Mouse (Mus musculus) liver, postnatal 0 days (tissue): ENCODE data around the gene Wdr82. TPM values are rescaled to one million over a fixed set of nuclear protein-coding genes. Genes with fewer than 3 reads are reported as not detected.

Source experiments
- ATAC-seq: fragments of 200-750 bp; cut with Nextera tagmentation; 2 replicates; pipeline ENCODE4 v1.8.0; 2017; ENCODE audit warnings: mild to moderate bottlenecking, moderate library complexity
- DNase-seq: peaks from one replicate; pipeline ENCODE4 v3.0.0-alpha.2; 2016
- H3K27ac ChIP-seq: fragments of 300-500 bp; sonication (generic); 2 replicates; pipeline ENCODE4 v1.5.1; 2014; ENCODE audit warnings: antibody characterized with exemption, moderate library complexity, mild to moderate bottlenecking, low read depth
- H3K27me3 ChIP-seq: fragments of 300-500 bp; sonication (generic); 2 replicates; pipeline ENCODE4 v1.6.1; 2014; ENCODE audit warnings: low read length, control low read depth, mixed read lengths; ENCODE audit not compliant: insufficient read depth
- H3K36me3 ChIP-seq: fragments of 300-500 bp; sonication (generic); replicated peaks from 2 replicates; pipeline ENCODE4 v1.6.1; 2014; ENCODE audit warnings: mild to moderate bottlenecking, control low read depth, low read length, moderate library complexity, mixed read lengths; ENCODE audit not compliant: insufficient read depth
- H3K4me1 ChIP-seq: fragments of 300-500 bp; sonication (generic); 2 replicates; pipeline ENCODE4 v1.6.1; 2014; ENCODE audit warnings: antibody characterized with exemption, mild to moderate bottlenecking, control low read depth; ENCODE audit not compliant: insufficient read depth
- H3K4me2 ChIP-seq: fragments of 300-500 bp; sonication (generic); 2 replicates; pipeline ENCODE4 v1.6.1; 2014; ENCODE audit warnings: low read depth, mild to moderate bottlenecking, low read length, moderate library complexity, mixed read lengths
- H3K4me3 ChIP-seq: fragments of 300-500 bp; sonication (generic); 2 replicates; pipeline ENCODE4 v1.5.1; 2014; ENCODE audit warnings: low read depth, low read length
- H3K9ac ChIP-seq: fragments of 300-500 bp; sonication (generic); replicated peaks from 2 replicates; pipeline ENCODE4 v1.6.1; 2014; ENCODE audit warnings: mild to moderate bottlenecking, moderate library complexity
- H3K9me3 ChIP-seq: fragments of 300-500 bp; sonication (generic); 2 replicates; pipeline ENCODE4 v1.6.1; 2016; ENCODE audit warnings: mild to moderate bottlenecking, control low read depth, low read length, mixed read lengths
- CTCF ChIP-seq: sonication (generic); IDR thresholded peaks from 2 replicates; pipeline ENCODE4 v1.5.1; 2016; ENCODE audit warnings: antibody characterized with exemption, low read depth
- EP300 ChIP-seq: IDR thresholded peaks from 2 replicates; pipeline ENCODE4 v1.6.1; 2016; ENCODE audit warnings: antibody characterized with exemption, low read depth, mild to moderate bottlenecking
- WGBS: fragments of 180-500 bp; shearing (Covaris S2); extraction: QIAGEN DNeasy Blood & Tissue Kit; methylation state at CpG from one replicate; pipeline ENCODE4 v1.1.7; 2014; ENCODE audit not compliant: insufficient replicate concordance; 5-methylcytosine and 5-hydroxymethylcytosine counted together
- polyA plus RNA-seq: library from polyadenylated mRNA; unstranded; fragments of >200 nt; fragmentation: Nextera tagmentation; extraction: Ambion mirVana; gene quantifications from 2 replicates; pipeline ENCODE4 v1.2.1, GENCODE M21; 2015

Wdr82 gene
- polyA plus RNA-seq, 1 experiment from 2014 or later, result 5.7 TPM

DNA sequence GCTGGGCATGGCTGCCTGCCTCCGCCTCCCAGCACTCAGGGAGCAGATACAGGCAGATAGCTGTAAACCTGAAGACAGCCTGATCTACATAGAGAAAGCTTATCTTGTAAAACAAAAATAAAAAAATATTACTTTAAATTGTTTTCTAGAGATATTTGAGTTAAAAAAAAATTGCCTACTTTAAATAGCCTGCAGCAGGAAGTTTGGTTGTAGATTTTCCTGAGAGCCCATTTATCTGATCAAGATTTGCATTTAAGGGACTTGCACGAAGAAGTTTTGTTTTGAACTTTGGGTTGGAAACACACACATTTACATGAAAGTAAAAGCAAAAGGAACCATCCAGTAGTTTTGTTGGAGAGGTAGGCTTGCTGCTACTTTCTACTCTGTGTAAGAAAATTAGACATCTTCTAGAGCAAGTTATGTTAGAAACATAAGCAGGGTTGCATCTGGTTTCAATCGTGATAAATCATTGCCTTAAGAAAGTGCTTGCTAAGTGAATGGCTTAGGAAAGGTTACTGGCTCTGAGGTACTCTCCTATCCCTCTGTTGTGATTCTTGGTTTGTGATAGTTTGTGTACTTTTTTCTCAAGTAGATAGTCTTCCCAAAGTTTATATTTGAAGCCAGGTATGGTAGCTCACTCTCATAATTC is 4.9 kb downstream of the Wdr82 start:
- no peak for ATAC-seq
- H3K4me1 ChIP-seq, result peaks cover 29% of the 10 kb centered on the region
- 53% methylated on average over 3 of the region's 3 CpGs for WGBS
- no peaks in the 10 kb centered on the region for H3K9me3 ChIP-seq
- no peak for DNase-seq
- H3K4me2 ChIP-seq, result no peak overlapping the region
- H3K9ac ChIP-seq, result no peak overlapping the region; the same call in 1 of the 2 replicates
- no peak for TF ChIP-seq EP300
- no peak for TF ChIP-seq CTCF
- no peak overlapping the region for H3K4me3 ChIP-seq
- H3K36me3 ChIP-seq, result peaks cover 51% of the 10 kb centered on the region
- H3K27me3 ChIP-seq, result no peaks in the 10 kb centered on the region
- no peak overlapping the region for H3K27ac ChIP-seq

DNA sequence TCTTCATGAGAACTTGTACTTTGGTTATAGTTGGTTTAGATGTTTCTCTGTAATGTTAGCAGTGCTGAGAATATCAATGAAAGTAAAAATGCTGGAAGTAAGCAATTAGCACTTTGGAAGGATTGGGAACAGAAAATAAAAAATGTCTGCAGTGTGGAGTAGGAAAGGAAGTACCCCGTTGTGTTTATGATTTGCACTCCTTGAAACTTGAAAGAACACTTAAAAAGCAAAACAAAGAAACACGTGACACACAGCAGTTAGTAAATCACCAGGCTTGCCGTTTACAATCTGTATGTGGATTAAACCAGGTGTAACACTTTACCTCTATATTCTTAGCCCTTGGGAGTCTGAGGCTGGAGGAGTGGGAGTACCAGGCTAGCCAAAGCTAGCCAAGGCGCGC is 6.0 kb downstream of the Wdr82 start:
- Histone ChIP-seq H3K27me3 (no peaks in the 10 kb centered on the region), H3K4me1 (peaks cover 29% of the 10 kb centered on the region), H3K4me2 (no peak overlapping the region), H3K9me3 (no peaks in the 10 kb centered on the region), H3K4me3 (no peak overlapping the region), H3K9ac (no peak overlapping the region), H3K27ac (no peak overlapping the region), H3K36me3 (peaks cover 62% of the 10 kb centered on the region)
- TF ChIP-seq CTCF (no peak), EP300 (no peak)
- 84% methylated on average over 5 of the region's 5 CpGs for WGBS
- DNase-seq, result no peak
- ATAC-seq, result no peak

DNA sequence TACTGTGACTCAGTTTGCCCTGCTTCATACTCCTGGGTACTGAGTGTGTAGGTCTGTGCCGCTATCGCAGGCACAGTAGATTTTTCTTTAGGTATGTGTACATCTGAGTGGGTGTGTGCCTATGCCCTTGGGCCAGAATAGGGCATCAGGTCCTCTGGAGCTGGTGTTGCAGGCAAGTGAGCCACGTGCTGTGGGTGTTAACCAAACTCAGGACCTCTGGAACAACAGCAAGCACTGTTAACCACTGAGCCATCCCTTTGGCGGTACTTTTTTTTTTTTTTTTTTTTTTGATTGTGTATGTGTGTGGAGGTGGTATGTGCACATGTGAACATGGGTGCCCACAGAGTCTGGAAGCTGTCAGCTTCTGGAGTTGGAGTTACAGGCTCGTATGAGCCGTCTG is 7.1 kb downstream of the Wdr82 start:
- Histone ChIP-seq H3K4me1 (peaks cover 25% of the 10 kb centered on the region), H3K36me3 (peaks cover 72% of the 10 kb centered on the region), H3K9me3 (no peaks in the 10 kb centered on the region), H3K27me3 (no peaks in the 10 kb centered on the region), H3K4me2 (no peak overlapping the region), H3K27ac (no peak overlapping the region), H3K9ac (no peak overlapping the region), H3K4me3 (no peak overlapping the region)
- DNase-seq, result no peak
- no peak for ATAC-seq
- TF ChIP-seq EP300 (no peak), CTCF (no peak)
- 85% methylated on average over 6 of the region's 6 CpGs for WGBS

DNA sequence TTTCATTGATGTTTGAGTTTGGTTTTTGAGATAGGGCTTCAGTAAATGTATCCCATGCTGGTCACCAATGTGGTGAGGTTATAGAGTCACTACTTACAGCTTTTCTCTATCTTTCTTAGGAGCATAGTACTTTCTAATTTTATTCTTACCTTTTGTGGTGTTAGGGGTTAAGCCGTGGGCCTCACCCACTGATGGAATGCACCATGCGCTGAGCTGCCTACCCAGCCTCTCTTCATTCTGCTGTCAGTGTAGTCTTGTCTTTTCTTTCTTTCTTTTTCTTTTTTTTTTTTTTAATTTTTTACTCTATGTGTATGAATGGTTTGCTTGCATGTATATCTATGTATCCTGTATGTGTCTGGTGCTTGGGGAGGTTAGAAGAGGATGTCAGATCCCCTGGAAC is 8.7 kb downstream of the Wdr82 start:
- no peaks in the 10 kb centered on the region for H3K9me3 ChIP-seq
- H3K4me1 ChIP-seq, result peaks cover 14% of the 10 kb centered on the region
- H3K9ac ChIP-seq, result no peak overlapping the region
- ATAC-seq, result no peak
- no peak overlapping the region for H3K4me2 ChIP-seq
- no peak for TF ChIP-seq EP300
- no peak for TF ChIP-seq CTCF
- no peak overlapping the region for H3K27ac ChIP-seq
- WGBS, result 82% methylated on average over 2 of the region's 2 CpGs
- no peak for DNase-seq
- H3K27me3 ChIP-seq, result no peaks in the 10 kb centered on the region
- H3K4me3 ChIP-seq, result no peak overlapping the region
- peaks cover 87% of the 10 kb centered on the region for H3K36me3 ChIP-seq

DNA sequence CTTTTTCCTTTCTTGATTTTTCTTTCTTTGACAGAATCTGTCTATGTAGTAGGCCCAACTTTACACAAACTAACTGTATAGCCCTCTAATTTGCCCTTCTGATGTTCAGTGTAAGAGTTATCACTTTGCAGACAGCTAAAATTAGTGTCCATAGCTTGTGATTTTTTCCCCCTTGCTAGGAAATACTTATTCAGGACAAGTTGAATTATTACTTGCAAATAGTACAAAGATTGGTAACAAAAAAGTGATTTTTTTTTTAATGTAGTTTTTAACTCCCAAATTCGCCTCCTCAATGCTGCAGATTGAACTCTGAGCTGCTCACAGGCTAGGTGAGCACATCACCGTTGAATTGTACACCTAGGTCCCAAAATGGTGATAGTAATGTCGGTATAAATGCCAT is 9.2 kb downstream of the Wdr82 start:
- 87% methylated on average over 3 of the region's 3 CpGs for WGBS
- DNase-seq, result no peak
- TF ChIP-seq CTCF (no peak), EP300 (no peak)
- H3K27ac ChIP-seq, result no peak overlapping the region
- H3K4me2 ChIP-seq, result no peak overlapping the region
- no peak for ATAC-seq
- peaks cover 92% of the 10 kb centered on the region for H3K36me3 ChIP-seq
- H3K27me3 ChIP-seq, result no peaks in the 10 kb centered on the region
- H3K4me3 ChIP-seq, result no peak overlapping the region
- no peak overlapping the region for H3K9ac ChIP-seq
- H3K4me1 ChIP-seq, result peaks cover 9% of the 10 kb centered on the region
- H3K9me3 ChIP-seq, result no peaks in the 10 kb centered on the region

DNA sequence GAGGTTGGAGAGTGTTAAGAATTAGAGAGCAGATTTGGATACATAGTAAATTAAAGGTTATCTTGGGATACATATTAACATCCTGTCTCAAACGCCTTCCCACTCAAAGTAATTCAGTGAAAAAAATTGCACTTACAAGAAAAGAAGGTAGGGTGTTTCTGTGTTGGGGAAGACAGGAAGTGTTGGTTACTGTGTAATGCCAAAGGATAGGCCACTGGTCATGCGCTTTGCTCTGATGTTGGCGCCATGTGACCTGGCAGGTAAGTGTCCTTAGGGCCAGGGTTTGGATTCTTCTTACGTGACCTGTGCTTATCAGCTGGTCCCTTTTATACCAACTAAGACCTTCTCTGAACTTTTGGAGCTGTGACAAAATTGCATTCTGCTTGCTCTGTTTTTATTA is 11.4 kb downstream of the Wdr82 start:
- WGBS, result 84% methylated on average over 4 of the region's 4 CpGs
- no peak for ATAC-seq
- Histone ChIP-seq H3K9me3 (no peaks in the 10 kb centered on the region), H3K4me1 (no peaks in the 10 kb centered on the region), H3K27ac (no peak overlapping the region), H3K27me3 (no peaks in the 10 kb centered on the region), H3K4me3 (no peak overlapping the region), H3K36me3 (peaks cover 97% of the 10 kb centered on the region), H3K4me2 (no peak overlapping the region), H3K9ac (no peak overlapping the region)
- DNase-seq, result no peak
- TF ChIP-seq EP300 (no peak), CTCF (no peak)
